Mouse (Mus musculus): ENCODE measurements around the gene Tppp3. TPM values are rescaled to one million over a fixed set of nuclear protein-coding genes. Genes with fewer than 3 reads are reported as not detected.

The Tppp3 gene
- total RNA-seq, 2 experiments from 2014 or later: 36.1 to 42.5 TPM

GRCm38 (mm10) chr8:105483212-105484029 lies 12.1 kb upstream of the Tppp3 start:
- intact Hi-C loops (cut with DNase I): no loop called here
- DNase-seq (ENCODE audit: extremely low spot score in 1 of 2, low spot score in 2 of 2): no peak
- no peak overlapping the region for H3K27ac ChIP-seq
- H3K4me3 ChIP-seq: no peak overlapping the region
- TF ChIP-seq CTCF (IDR thresholded peaks at IDR 0.05): peak; percentile 62

DNA sequence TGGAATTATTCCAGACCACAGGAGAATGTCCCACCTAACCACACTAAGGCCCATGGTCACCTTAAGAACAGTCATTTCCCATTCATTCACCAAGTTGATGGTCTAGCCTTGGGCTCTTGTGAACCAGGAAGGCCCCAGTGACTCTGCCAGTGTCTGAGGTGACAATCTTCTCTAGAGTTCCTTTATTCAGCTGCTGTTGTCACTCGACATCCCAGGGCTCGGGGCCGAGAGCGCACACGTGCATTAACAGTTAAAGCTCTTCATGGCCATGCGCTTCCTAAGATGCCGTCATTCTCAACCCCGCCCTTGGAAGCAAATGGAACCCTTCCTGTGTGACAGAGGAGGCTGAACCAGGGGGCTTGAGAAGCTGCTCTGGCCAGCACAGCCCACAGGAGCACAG lies 10.8 kb upstream of the Tppp3 start:
- Histone ChIP-seq H3K4me3 (no peak overlapping the region), H3K27ac (no peak overlapping the region)
- TF ChIP-seq CTCF (IDR thresholded peaks at IDR 0.05): no peak
- no peak for DNase-seq (ENCODE audit: extremely low spot score in 1 of 2, low spot score in 2 of 2)
- intact Hi-C loops (cut with DNase I): no loop called here

DNA sequence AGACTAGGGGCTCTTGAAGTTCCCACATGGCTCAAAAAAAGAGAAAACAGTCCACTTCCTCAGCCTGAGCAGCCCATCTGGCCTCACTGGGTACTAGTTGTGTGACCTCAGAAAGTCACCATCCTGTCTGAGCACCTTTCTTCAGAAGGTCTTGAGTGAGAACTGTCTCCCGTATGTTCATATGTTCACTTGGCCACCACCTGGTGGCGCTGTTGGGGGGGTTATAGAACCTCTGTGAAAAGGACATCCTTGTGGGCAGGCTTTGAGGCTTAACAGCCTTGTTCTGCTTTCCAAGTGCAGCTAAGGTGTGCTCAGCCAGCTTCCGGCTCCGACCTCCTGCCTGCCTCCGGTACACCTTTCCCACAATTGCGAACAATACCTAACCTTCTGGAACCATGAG lies 10.1 kb upstream of the Tppp3 start:
- no peak overlapping the region for H3K4me3 ChIP-seq
- intact Hi-C loops (cut with DNase I): no loop called here
- no peak for DNase-seq (ENCODE audit: extremely low spot score in 1 of 2, low spot score in 2 of 2)
- peak; percentile 59 for TF ChIP-seq CTCF (IDR thresholded peaks at IDR 0.05)
- no peak overlapping the region for H3K27ac ChIP-seq

GRCm38 (mm10) chr8:105481013-105481412 lies 9.7 kb upstream of the Tppp3 start:
- no peak for DNase-seq (ENCODE audit: extremely low spot score in 1 of 2, low spot score in 2 of 2)
- H3K4me3 ChIP-seq: no peak overlapping the region
- TF ChIP-seq CTCF (IDR thresholded peaks at IDR 0.05): no peak
- H3K27ac ChIP-seq: no peak overlapping the region
- intact Hi-C loops (cut with DNase I): no loop called here

- intact Hi-C loops (cut with DNase I): no loop called here
- no peak for DNase-seq (ENCODE audit: extremely low spot score in 1 of 2, low spot score in 2 of 2)
- H3K27ac ChIP-seq: no peak overlapping the region
- no peak for TF ChIP-seq CTCF (IDR thresholded peaks at IDR 0.05)
- no peak overlapping the region for H3K4me3 ChIP-seq
Observed at GRCm38 (mm10) chr8:105477792-105478191, 6.5 kb upstream of the Tppp3 start.

GRCm38 (mm10) chr8:105476628-105477413 lies 5.5 kb upstream of the Tppp3 start:
- DNase-seq (ENCODE audit: extremely low spot score in 1 of 2, low spot score in 2 of 2): peak in 1 of 2 experiments; percentile 43
- Histone ChIP-seq H3K27ac (no peak overlapping the region), H3K4me3 (no peak overlapping the region)
- peak; percentile 70 for TF ChIP-seq CTCF (IDR thresholded peaks at IDR 0.05)
- intact Hi-C loops (cut with DNase I): no loop called here

- DNase-seq (ENCODE audit: extremely low spot score in 1 of 2, low spot score in 2 of 2): no peak
- no peak overlapping the region for H3K27ac ChIP-seq
- no peak overlapping the region for H3K4me3 ChIP-seq
- intact Hi-C loops (cut with DNase I): no loop called here
- TF ChIP-seq CTCF (IDR thresholded peaks at IDR 0.05): no peak
Observed at GRCm38 (mm10) chr8:105476161-105476560, 4.8 kb upstream of the Tppp3 start.

GRCm38 (mm10) chr8:105475742-105476141 lies 4.4 kb upstream of the Tppp3 start:
- TF ChIP-seq CTCF (IDR thresholded peaks at IDR 0.05): no peak
- no peak overlapping the region for H3K4me3 ChIP-seq
- H3K27ac ChIP-seq: no peak overlapping the region
- intact Hi-C loops (cut with DNase I): no loop called here
- DNase-seq (ENCODE audit: extremely low spot score in 1 of 2, low spot score in 2 of 2): no peak

- TF ChIP-seq CTCF (IDR thresholded peaks at IDR 0.05): no peak
- intact Hi-C loops (cut with DNase I): no loop called here
- Histone ChIP-seq H3K4me3 (no peak overlapping the region), H3K27ac (peak overlapping the region; percentile 59)
- no peak for DNase-seq (ENCODE audit: extremely low spot score in 1 of 2, low spot score in 2 of 2)
Observed at GRCm38 (mm10) chr8:105475254-105475653, 3.9 kb upstream of the Tppp3 start.

GRCm38 (mm10) chr8:105474680-105475079 lies 3.4 kb upstream of the Tppp3 start:
- H3K27ac ChIP-seq: peak overlapping the region; percentile 59

GRCm38 (mm10) chr8:105473816-105474606 lies 2.7 kb upstream of the Tppp3 start:
- no peak for TF ChIP-seq CTCF (IDR thresholded peaks at IDR 0.05)
- no peak overlapping the region for H3K4me3 ChIP-seq
- peak overlapping the region; percentile 59 for H3K27ac ChIP-seq
- peak in 1 of 2 experiments; percentile 39 for DNase-seq (ENCODE audit: extremely low spot score in 1 of 2, low spot score in 2 of 2)
- intact Hi-C loops (cut with DNase I): no loop called here

More at GRCm38 (mm10) chr8:105474680-105475079, 3.4 kb upstream of the Tppp3 start:
- DNase-seq (ENCODE audit: extremely low spot score in 1 of 2, low spot score in 2 of 2): peak in 1 of 2 experiments; percentile 8
- H3K4me3 ChIP-seq: no peak overlapping the region
- no peak for TF ChIP-seq CTCF (IDR thresholded peaks at IDR 0.05)
- intact Hi-C loops (cut with DNase I): no loop called here

DNA sequence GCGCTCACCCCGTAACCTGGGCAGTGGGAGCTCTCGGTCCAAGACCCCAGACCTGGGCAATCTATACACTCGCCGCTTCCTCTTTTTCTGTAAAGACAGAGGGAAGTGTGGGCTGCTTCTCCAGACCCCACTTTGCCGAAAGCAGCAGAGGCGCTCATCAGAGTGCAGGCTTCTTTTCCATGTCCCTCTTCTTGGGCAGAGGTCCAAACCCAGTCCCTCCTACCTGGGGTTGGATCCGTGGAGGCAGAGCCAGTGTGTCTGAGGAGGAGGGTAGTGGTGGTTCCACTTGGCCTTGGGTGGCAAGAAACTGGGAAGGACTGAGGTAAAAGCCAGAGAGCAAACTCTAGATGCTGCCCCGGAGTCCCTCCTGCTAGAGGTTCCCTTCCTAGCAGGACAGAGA lies 1.7 kb upstream of the Tppp3 start:
- H3K4me3 ChIP-seq: no peak overlapping the region
- no peak for TF ChIP-seq CTCF (IDR thresholded peaks at IDR 0.05)
- intact Hi-C loops (cut with DNase I): no loop called here
- no peak for DNase-seq (ENCODE audit: extremely low spot score in 1 of 2, low spot score in 2 of 2)
- no peak overlapping the region for H3K27ac ChIP-seq
